Mouse (Mus musculus): ENCODE data around the gene Nlgn3. TPM values are rescaled to one million over a fixed set of nuclear protein-coding genes. Genes with fewer than 3 reads are reported as not detected.

The Nlgn3 gene
- total RNA-seq, 4 experiments from 2014 or later, result 0.34 to 1.2 (median 0.78) TPM

Other genes with a start within 250 kb of the Nlgn3 start
- under 1 TPM in 3 of 4 experiments, not detected in 1; 0.16 to 0.22 (median 0.22) TPM for gene Tex11, start 239.5 kb upstream of the Nlgn3 start, total RNA-seq (2022)
- gene Slc7a3, start 213.1 kb upstream of the Nlgn3 start, total RNA-seq (2022), result under 1 TPM in 2 of 4 experiments, not detected in 2; 0.14 to 0.19 TPM
- 10 to 100 TPM; 35.3 to 41.2 (median 38.4) TPM for gene Snx12, start 76.6 kb upstream of the Nlgn3 start, total RNA-seq (2022)
- 10 to 100 TPM; 59.7 to 68.9 (median 64.1) TPM for gene Foxo4, start 44.6 kb upstream of the Nlgn3 start, total RNA-seq (2022)
- not detected for gene Gm614, start 35.2 kb upstream of the Nlgn3 start, total RNA-seq (2022)
- 10 to 100 TPM in 2 of 4 experiments, 1 to 10 TPM in 2; 7.0 to 10.2 (median 9.4) TPM for gene Il2rg, start 30.9 kb upstream of the Nlgn3 start, total RNA-seq (2022)
- not detected for gene Gm20489, start 30.1 kb upstream of the Nlgn3 start, total RNA-seq (2022)
- 10 to 100 TPM; 15.7 to 20.3 (median 19.5) TPM for gene Med12, start 25.1 kb upstream of the Nlgn3 start, total RNA-seq (2022)
- gene Gjb1, start 77.2 kb downstream of the Nlgn3 start, total RNA-seq (2022), result not detected
- 10 to 100 TPM; 10.2 to 21.5 (median 16.2) TPM for gene Zmym3, start 121.7 kb downstream of the Nlgn3 start, total RNA-seq (2022)
- gene Nono, start 130.2 kb downstream of the Nlgn3 start, total RNA-seq (2022), result 10 to 100 TPM; 52.5 to 70.1 (median 58.9) TPM
- 100 to 1,000 TPM; 154 to 226 (median 179) TPM for gene Itgb1bp2, start 149.9 kb downstream of the Nlgn3 start, total RNA-seq (2022)
- 10 to 100 TPM; 12.8 to 17.5 (median 15.1) TPM for gene Taf1, start 233.6 kb downstream of the Nlgn3 start, total RNA-seq (2022)

All from heart, adult 8-10 months (tissue).